In genomic region chr4:108128339-108128738, GRCm38 (mm10) we compare ENCODE assay signal across 25 mouse cellular contexts. TPM values are rescaled to one million over a fixed set of nuclear protein-coding genes. Genes with fewer than 3 reads are reported as not detected.
DNase-seq lines count a peak whose midpoint lies in the region; ATAC-seq lines count a peak whose summit lies in the region.
"Had no signal": no experiment of that assay in that cellular context is flagged by ENCODE, and none has a peak within 500 bp of the region (broad histone marks: within the 10 kb centered on the region; RNA-seq: fewer than 3 reads in every experiment).

No protein-coding gene starts in this region.

- no peaks in the 10 kb centered on the region for H3K36me3 ChIP-seq in heart, embryonic 11.5 days (ENCODE audit: control insufficient read depth, insufficient read depth, low read length)
- H3K36me3 ChIP-seq: embryonic facial prominence, embryonic 15.5 days; forebrain, embryonic 15.5 days; G1E; hindbrain, embryonic 12.5 days had no signal

- no peak overlapping the region for H3K4me2 ChIP-seq in heart, embryonic 11.5 days
- H3K4me2 ChIP-seq: embryonic facial prominence, embryonic 15.5 days; forebrain, embryonic 15.5 days; hindbrain, embryonic 12.5 days had no signal

- H3K9me3 ChIP-seq in heart, embryonic 11.5 days (replicated peaks; ENCODE audit: control insufficient read depth, low read length): 0 out of 2 replicates have a peak, but pooled peaks cover 2% of the 10 kb centered on the region
- H3K9me3 ChIP-seq: embryonic facial prominence, embryonic 15.5 days; forebrain, embryonic 15.5 days; G1E had no signal

- peak; percentile 12 for DNase-seq in gastrocnemius, adult 18-20 months (ENCODE audit: low spot score)
- no peak for DNase-seq in gastrocnemius, postnatal 36 days
- peak; percentile 3 to 16 for DNase-seq in heart, postnatal 14 days
- DNase-seq in kidney, adult 9 months: peak; percentile 67
- DNase-seq in kidney, adult 11 months: no peak
- no peak for DNase-seq in right cerebral cortex, postnatal 10 days (ENCODE audit: low spot score in 2 of 2)
- DNase-seq: adrenal gland, postnatal 10 days; B cell, adult 2 months; cerebellum, adult 11 months; cerebellum, adult 8-10 months; cerebellum, postnatal 14 days; embryo, embryonic 11 days; gastrocnemius, postnatal 14 days had no signal

- H3K27ac ChIP-seq in heart, embryonic 11.5 days (ENCODE audit: low read depth, low read length): no peak overlapping the region
- H3K27ac ChIP-seq: embryonic facial prominence, embryonic 15.5 days; forebrain, embryonic 15.5 days; hindbrain, embryonic 12.5 days had no signal

- WGBS in heart, embryonic 11.5 days (ENCODE audit: insufficient replicate concordance): 76% methylated on average over 2 of the region's 2 CpGs

- H3K27me3 ChIP-seq in heart, embryonic 11.5 days (ENCODE audit: control insufficient read depth, insufficient read depth, low read length): no peaks in the 10 kb centered on the region
- H3K27me3 ChIP-seq: embryonic facial prominence, embryonic 15.5 days; forebrain, embryonic 15.5 days; hindbrain, embryonic 12.5 days had no signal

- H3K4me3 ChIP-seq in heart, embryonic 11.5 days (ENCODE audit: low read depth, low read length): no peak overlapping the region
- H3K4me3 ChIP-seq: embryonic facial prominence, embryonic 15.5 days; erythroblast, embryonic 14.5 days; forebrain, embryonic 15.5 days; hindbrain, embryonic 12.5 days had no signal

- ATAC-seq in heart, embryonic 11.5 days (replicated peaks; ENCODE audit: insufficient number of reproducible peaks, low FRiP score, low TSS enrichment): no peak
- ATAC-seq: CD4-positive, CD25-positive, alpha-beta regulatory T cell, adult 4 months; forebrain, embryonic 15.5 days; hindbrain, embryonic 16.5 days; inflammation-experienced regulatory T-cells, adult 6 months; intestine, postnatal 0 days had no signal

- H3K9ac ChIP-seq in heart, embryonic 11.5 days (ENCODE audit: low read depth, low read length): no peak overlapping the region
- H3K9ac ChIP-seq: embryonic facial prominence, embryonic 15.5 days; forebrain, embryonic 15.5 days; hindbrain, embryonic 12.5 days had no signal

- intact Hi-C loops in gastrocnemius, postnatal 36 days (cut with DNase I): no loop called here
- intact Hi-C loops in heart, postnatal 14 days (cut with DNase I): no loop called here

- no peaks in the 10 kb centered on the region for H3K4me1 ChIP-seq in heart, embryonic 11.5 days (ENCODE audit: control insufficient read depth, insufficient read depth, low read length)
- H3K4me1 ChIP-seq: embryonic facial prominence, embryonic 15.5 days; forebrain, embryonic 15.5 days; hindbrain, embryonic 12.5 days had no signal

RNA-seq across cellular contexts. Expression of gene Scp2, which starts 16.5 kb away (rescaled TPM):
- total RNA-seq in gastrocnemius, adult 18-20 months (2021): 100 to 1,000 TPM; 142 to 147 TPM
- 100 to 1,000 TPM; 141 to 145 TPM for total RNA-seq in gastrocnemius, postnatal 36 days (2021)
- 100 to 1,000 TPM; 227 to 235 TPM for total RNA-seq in heart, postnatal 14 days (2021)
- polyA plus RNA-seq in heart, embryonic 11.5 days (2014; fragmentation: Nextera tagmentation; extraction: Ambion mirVana): 182 and 194 TPM in 2 replicates

RNA-seq across cellular contexts. Expression of gene Podn, which starts 32.1 kb away (rescaled TPM):
- 1 to 10 TPM; 8.0 to 9.5 TPM for total RNA-seq in gastrocnemius, adult 18-20 months (2021)
- total RNA-seq in gastrocnemius, postnatal 36 days (2021): 1 to 10 TPM; 9.2 to 9.9 TPM
- total RNA-seq in heart, postnatal 14 days (2021): 10 to 100 TPM; 16.0 to 31.0 TPM
- polyA plus RNA-seq in heart, embryonic 11.5 days (2014; fragmentation: Nextera tagmentation; extraction: Ambion mirVana): 0.39 and 0.51 TPM in 2 replicates
- total RNA-seq: common myeloid progenitor, adult 5-6 weeks; G1E; granulocyte monocyte progenitor cell, adult 5-6 weeks had no signal
- polyA plus RNA-seq: CD4-positive, CD25-positive, alpha-beta regulatory T cell, adult 4 months; G1E; inflammation-experienced regulatory T-cells, adult 6 months had no signal

RNA-seq across cellular contexts. Expression of gene Echdc2, which starts 36.9 kb away (rescaled TPM):
- 1 to 10 TPM; 7.4 to 9.1 TPM for total RNA-seq in gastrocnemius, adult 18-20 months (2021)
- 1 to 10 TPM; 6.0 to 6.1 TPM for total RNA-seq in gastrocnemius, postnatal 36 days (2021)
- total RNA-seq in heart, postnatal 14 days (2021): 10 to 100 TPM; 31.4 to 31.9 TPM
- polyA plus RNA-seq in heart, embryonic 11.5 days (2014; fragmentation: Nextera tagmentation; extraction: Ambion mirVana): 16.3 and 17.3 TPM in 2 replicates
- total RNA-seq: common myeloid progenitor, adult 5-6 weeks had no signal
- polyA plus RNA-seq: G1E had no signal

Comparison
In these comparisons a context has a peak if more than half of its experiments do, and no peak if none do; other contexts are left out.
1. DNase-seq: peak in gastrocnemius, adult 18-20 months (single experiment), heart, postnatal 14 days (2 of 2) and kidney, adult 9 months (single experiment); none in gastrocnemius, postnatal 36 days (0 of 2), kidney, adult 11 months (single experiment) and right cerebral cortex, postnatal 10 days (0 of 2).